Mouse (Mus musculus): ENCODE measurements around the gene B3gat2. TPM values are rescaled to one million over a fixed set of nuclear protein-coding genes. Genes with fewer than 3 reads are reported as not detected.

Gene B3gat2
- polyA plus RNA-seq (2014; fragmentation: Nextera tagmentation; extraction: Ambion mirVana) = 0.81 and 1.0 TPM in 2 replicates

DNA sequence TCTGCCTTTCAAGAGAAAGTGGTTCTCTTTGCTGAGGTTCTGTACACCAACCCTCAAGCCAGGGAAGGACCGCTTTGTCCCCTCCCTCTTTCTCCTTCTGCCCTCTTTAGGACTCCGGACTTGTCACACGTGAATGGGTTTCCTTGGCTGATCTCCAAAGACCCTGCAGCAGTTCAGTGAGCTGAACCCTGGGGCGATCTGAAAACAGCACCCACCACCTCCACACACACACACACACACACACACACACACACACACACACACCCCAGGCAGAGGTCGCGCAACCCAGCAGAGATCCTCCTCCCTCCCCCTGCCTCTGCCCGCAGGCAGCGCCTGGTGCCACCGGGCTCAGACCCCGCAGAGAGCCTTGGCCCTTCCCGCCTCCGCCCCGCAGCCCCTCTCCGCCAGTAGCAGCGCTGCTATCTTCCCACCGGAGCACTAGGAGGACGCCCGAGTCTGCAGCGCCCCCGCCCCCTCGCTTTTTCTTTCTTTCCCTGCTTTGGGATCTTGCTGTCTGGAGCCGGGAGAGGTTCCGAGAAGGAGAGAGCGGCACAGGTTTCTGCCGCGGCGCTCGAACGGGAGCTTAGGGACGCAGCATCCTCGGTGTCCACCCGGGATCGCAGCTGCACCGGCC, at the start of gene B3gat2:
B3gat2 (plus strand) TSS at position 252 of the 634 bp plus-strand sequence.
- no peaks in the 10 kb centered on the region for H3K36me3 ChIP-seq (replicated peaks; ENCODE audit: control insufficient read depth, insufficient read depth, low read depth, low read length)
- no peak within 1 kb of the TSS for H3K27ac ChIP-seq (replicated peaks; ENCODE audit: low read depth, low read length)
- no peaks in the 10 kb centered on the region for H3K4me1 ChIP-seq (ENCODE audit: control insufficient read depth, insufficient read depth, low read length)
- under 1% methylated on average over 33 of the region's 34 CpGs for WGBS
- H3K27me3 ChIP-seq (ENCODE audit: control insufficient read depth, insufficient read depth, low read length) = peaks cover 34% of the 10 kb centered on the region
- ATAC-seq (replicated peaks; ENCODE audit: insufficient number of reproducible peaks, low FRiP score, low TSS enrichment, low read depth) = peak; percentile 54
- H3K4me2 ChIP-seq (ENCODE audit: low read depth, low read length) = peak within 1 kb of the TSS; percentile 95
- H3K9ac ChIP-seq (replicated peaks; ENCODE audit: low read length) = peak within 1 kb of the TSS; percentile 46
- peak within 1 kb of the TSS; percentile 53 for H3K4me3 ChIP-seq (ENCODE audit: low read depth, low read length)
- DNase-seq (ENCODE audit: low spot score) = peak; percentile 69
- H3K9me3 ChIP-seq (replicated peaks; ENCODE audit: control insufficient read depth, low read length) = no peaks in the 10 kb centered on the region

DNA sequence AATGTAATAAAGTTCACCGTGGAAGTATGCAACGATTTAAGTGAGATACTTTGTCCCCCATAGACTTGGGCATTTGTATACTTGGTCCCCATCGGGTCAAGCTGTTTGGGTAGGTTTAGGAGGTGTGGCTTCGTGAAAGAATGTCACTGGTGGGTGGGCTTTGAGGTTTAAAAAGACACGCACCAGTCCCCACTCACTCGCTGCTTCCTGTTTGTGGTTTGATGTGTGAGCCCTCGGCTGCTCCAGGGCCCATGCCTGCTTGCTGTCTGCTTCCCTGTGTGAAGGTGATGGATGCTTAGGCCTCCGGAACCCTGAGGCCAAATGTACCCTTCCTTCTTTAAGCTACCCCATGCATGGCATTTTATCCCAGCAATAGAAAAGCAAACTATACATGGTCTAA, 41.2 kb upstream of the B3gat2 start:
- 88% methylated on average over 8 of the region's 8 CpGs for WGBS
- no peak for ATAC-seq (replicated peaks; ENCODE audit: insufficient number of reproducible peaks, low FRiP score, low TSS enrichment, low read depth)
- no peak for DNase-seq (ENCODE audit: low spot score)
- Histone ChIP-seq H3K4me1 (ENCODE audit: control insufficient read depth, insufficient read depth, low read length) (no peaks in the 10 kb centered on the region), H3K9ac (replicated peaks; ENCODE audit: low read length) (no peak overlapping the region), H3K36me3 (replicated peaks; ENCODE audit: control insufficient read depth, insufficient read depth, low read depth, low read length) (no peaks in the 10 kb centered on the region), H3K4me3 (ENCODE audit: low read depth, low read length) (no peak overlapping the region), H3K27me3 (ENCODE audit: control insufficient read depth, insufficient read depth, low read length) (no peaks in the 10 kb centered on the region), H3K4me2 (ENCODE audit: low read depth, low read length) (no peak overlapping the region), H3K27ac (replicated peaks; ENCODE audit: low read depth, low read length) (no peak overlapping the region), H3K9me3 (replicated peaks; ENCODE audit: control insufficient read depth, low read length) (no peaks in the 10 kb centered on the region)

DNA sequence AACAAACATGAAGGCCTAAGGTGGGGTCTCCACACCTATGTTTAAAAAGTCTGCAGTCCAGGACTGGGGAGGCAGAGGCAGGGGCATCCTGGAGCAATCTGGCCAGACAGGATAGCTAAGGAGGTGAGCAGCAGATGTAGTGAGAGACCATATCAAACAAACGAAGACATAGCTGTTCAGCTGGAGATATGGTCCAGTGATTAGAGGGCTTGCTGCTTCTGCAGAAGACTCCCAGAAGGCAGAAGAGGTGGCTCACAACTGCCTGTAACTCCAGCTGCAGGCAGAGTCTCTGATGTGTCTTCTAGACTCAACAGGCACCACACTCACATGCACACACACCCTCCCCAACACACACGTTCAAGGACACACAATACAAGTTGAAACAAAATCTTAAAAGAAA, 40.5 kb upstream of the B3gat2 start:
- Histone ChIP-seq H3K9me3 (replicated peaks; ENCODE audit: control insufficient read depth, low read length) (no peaks in the 10 kb centered on the region), H3K4me2 (ENCODE audit: low read depth, low read length) (no peak overlapping the region), H3K4me1 (ENCODE audit: control insufficient read depth, insufficient read depth, low read length) (no peaks in the 10 kb centered on the region), H3K4me3 (ENCODE audit: low read depth, low read length) (no peak overlapping the region), H3K27me3 (ENCODE audit: control insufficient read depth, insufficient read depth, low read length) (no peaks in the 10 kb centered on the region), H3K27ac (replicated peaks; ENCODE audit: low read depth, low read length) (no peak overlapping the region), H3K9ac (replicated peaks; ENCODE audit: low read length) (no peak overlapping the region), H3K36me3 (replicated peaks; ENCODE audit: control insufficient read depth, insufficient read depth, low read depth, low read length) (no peaks in the 10 kb centered on the region)
- DNase-seq (ENCODE audit: low spot score) (no peak), ATAC-seq (replicated peaks; ENCODE audit: insufficient number of reproducible peaks, low FRiP score, low TSS enrichment, low read depth) (no peak)
- WGBS = 69% methylated on average over 2 of the region's 2 CpGs

DNA sequence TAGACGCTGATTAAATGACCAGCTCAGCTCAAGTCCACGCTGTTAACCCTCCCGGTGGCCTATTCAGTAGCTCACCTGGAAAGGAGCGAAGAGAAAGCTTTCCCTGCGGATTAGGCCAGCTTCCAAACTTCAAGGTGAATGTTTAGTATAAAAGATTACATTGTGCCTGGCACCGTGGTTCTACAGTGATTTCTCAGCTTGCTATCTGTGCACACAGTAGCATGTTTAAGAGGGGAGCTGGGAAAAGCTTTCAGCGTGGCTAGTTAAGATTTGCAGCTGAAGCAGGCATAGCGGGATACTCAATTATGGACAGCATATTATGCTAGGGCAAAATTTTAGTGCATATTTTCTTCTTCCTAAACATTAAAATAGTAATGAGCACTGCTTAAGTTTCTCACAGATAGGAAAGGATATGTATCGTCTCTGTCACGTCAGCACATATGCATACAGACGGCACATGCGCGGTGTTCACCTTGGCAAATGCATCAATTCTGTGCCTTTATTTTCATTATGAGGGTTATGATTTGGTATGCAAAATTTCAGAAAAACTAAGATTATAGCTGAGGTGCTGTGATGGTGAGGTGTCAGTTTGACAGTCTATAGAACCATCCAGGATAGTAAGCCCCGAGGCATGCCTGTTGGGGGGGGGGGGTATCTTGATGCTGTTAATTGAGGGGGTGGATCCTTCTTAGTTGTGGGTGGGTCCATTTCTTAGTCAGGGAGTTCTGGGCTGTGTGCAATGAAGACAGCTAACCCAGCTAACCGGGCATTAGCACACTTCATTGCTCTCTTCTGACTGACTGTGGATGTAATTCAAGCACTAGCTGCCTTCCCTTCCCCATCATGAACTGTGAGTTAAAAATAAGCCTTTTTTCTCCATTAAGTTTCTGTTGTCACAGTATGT, 38.8 kb upstream of the B3gat2 start:
- ATAC-seq (replicated peaks; ENCODE audit: insufficient number of reproducible peaks, low FRiP score, low TSS enrichment, low read depth) (no peak), DNase-seq (ENCODE audit: low spot score) (no peak)
- Histone ChIP-seq H3K27ac (replicated peaks; ENCODE audit: low read depth, low read length) (no peak overlapping the region), H3K4me1 (ENCODE audit: control insufficient read depth, insufficient read depth, low read length) (no peaks in the 10 kb centered on the region), H3K36me3 (replicated peaks; ENCODE audit: control insufficient read depth, insufficient read depth, low read depth, low read length) (no peaks in the 10 kb centered on the region), H3K4me3 (ENCODE audit: low read depth, low read length) (no peak overlapping the region), H3K27me3 (ENCODE audit: control insufficient read depth, insufficient read depth, low read length) (no peaks in the 10 kb centered on the region), H3K4me2 (ENCODE audit: low read depth, low read length) (no peak overlapping the region), H3K9ac (replicated peaks; ENCODE audit: low read length) (no peak overlapping the region), H3K9me3 (replicated peaks; ENCODE audit: control insufficient read depth, low read length) (no peaks in the 10 kb centered on the region)
- WGBS = 75% methylated on average over 15 of the region's 15 CpGs

DNA sequence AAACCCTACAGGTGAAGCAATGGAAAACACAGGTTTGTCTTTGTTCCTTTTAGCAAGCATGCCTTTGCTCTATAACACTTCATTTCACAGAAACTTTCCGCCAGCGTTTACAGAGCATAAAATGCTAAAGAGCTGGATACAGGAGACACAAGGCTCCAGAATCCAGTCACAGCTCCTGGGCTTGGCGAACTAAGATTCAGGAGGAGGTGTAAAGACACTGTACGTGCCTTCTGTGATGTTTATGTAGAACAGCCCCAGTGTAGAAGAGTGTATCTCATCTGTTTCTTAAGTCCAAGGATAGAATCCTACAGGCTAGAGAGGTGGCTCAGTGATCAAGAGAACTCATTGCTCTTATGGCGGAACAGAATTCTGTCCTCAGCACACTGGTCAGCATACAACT, 30.2 kb upstream of the B3gat2 start:
- Histone ChIP-seq H3K9me3 (replicated peaks; ENCODE audit: control insufficient read depth, low read length) (no peaks in the 10 kb centered on the region), H3K27me3 (ENCODE audit: control insufficient read depth, insufficient read depth, low read length) (no peaks in the 10 kb centered on the region), H3K4me1 (ENCODE audit: control insufficient read depth, insufficient read depth, low read length) (no peaks in the 10 kb centered on the region), H3K36me3 (replicated peaks; ENCODE audit: control insufficient read depth, insufficient read depth, low read depth, low read length) (no peaks in the 10 kb centered on the region), H3K4me3 (ENCODE audit: low read depth, low read length) (no peak overlapping the region), H3K9ac (replicated peaks; ENCODE audit: low read length) (no peak overlapping the region), H3K4me2 (ENCODE audit: low read depth, low read length) (no peak overlapping the region), H3K27ac (replicated peaks; ENCODE audit: low read depth, low read length) (no peak overlapping the region)
- no peak for ATAC-seq (replicated peaks; ENCODE audit: insufficient number of reproducible peaks, low FRiP score, low TSS enrichment, low read depth)
- 96% methylated on average over 5 of the region's 5 CpGs for WGBS
- no peak for DNase-seq (ENCODE audit: low spot score)

DNA sequence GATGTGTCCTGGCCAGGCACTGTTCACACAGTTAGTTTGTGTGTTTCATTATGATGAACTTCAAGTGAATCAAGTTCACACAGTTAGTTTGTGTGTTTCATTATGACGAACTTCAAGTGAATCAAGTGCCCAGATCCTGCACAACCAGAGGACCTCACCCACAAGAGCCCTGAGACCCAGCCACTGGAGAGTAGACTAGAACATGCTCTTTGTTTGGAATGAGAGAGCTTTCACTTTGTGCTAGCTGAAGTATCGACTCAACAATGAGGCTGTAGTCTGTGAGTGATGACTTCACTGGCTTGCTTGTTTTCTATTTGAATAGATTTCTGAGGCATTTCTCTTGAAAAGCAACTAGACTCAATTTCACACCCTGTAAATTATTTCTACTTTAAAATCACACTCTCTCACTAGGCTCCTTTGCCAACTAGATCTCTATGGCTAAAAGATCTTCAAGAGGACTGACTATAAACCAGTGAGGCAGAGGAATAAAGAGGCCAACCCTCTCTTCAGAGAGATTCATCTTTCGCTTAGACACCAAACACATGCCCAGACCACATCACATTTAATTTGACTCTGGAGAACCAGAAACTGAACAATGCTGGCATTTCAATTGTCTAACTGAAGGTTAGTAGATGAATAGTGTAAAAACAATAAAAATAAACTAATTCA, 10.6 kb upstream of the B3gat2 start:
- ATAC-seq (replicated peaks; ENCODE audit: insufficient number of reproducible peaks, low FRiP score, low TSS enrichment, low read depth) (no peak), DNase-seq (ENCODE audit: low spot score) (no peak)
- no peak overlapping the region for H3K4me3 ChIP-seq (ENCODE audit: low read depth, low read length)
- no peaks in the 10 kb centered on the region for H3K36me3 ChIP-seq (replicated peaks; ENCODE audit: control insufficient read depth, insufficient read depth, low read depth, low read length)
- H3K4me1 ChIP-seq (ENCODE audit: control insufficient read depth, insufficient read depth, low read length) = no peaks in the 10 kb centered on the region
- no peak overlapping the region for H3K27ac ChIP-seq (replicated peaks; ENCODE audit: low read depth, low read length)
- H3K4me2 ChIP-seq (ENCODE audit: low read depth, low read length) = no peak overlapping the region
- no peaks in the 10 kb centered on the region for H3K9me3 ChIP-seq (replicated peaks; ENCODE audit: control insufficient read depth, low read length)
- no peak overlapping the region for H3K9ac ChIP-seq (replicated peaks; ENCODE audit: low read length)
- WGBS = 73% methylated on average over 3 of the region's 3 CpGs
- H3K27me3 ChIP-seq (ENCODE audit: control insufficient read depth, insufficient read depth, low read length) = no peaks in the 10 kb centered on the region

DNA sequence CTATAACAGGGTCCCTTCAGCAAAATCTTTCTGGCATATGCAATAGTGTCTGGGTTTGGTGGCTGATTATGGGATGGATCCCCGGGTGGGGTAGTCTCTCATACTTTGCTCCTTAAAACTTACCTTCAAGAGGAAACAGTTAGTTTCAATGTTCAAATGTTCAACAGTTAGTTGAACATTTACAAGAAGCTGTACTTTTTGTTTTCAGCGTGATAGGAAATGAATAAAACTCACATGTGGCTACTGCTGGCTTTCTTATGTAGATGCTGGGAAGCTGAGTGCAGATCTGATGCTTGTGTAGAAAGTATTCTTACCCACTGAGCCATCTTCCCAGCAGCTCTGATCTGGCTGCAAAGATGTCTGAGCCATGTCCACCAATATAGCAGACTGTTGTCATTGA, 8.5 kb upstream of the B3gat2 start:
- no peak overlapping the region for H3K27ac ChIP-seq (replicated peaks; ENCODE audit: low read depth, low read length)
- no peak overlapping the region for H3K9ac ChIP-seq (replicated peaks; ENCODE audit: low read length)
- H3K4me3 ChIP-seq (ENCODE audit: low read depth, low read length) = no peak overlapping the region
- H3K4me1 ChIP-seq (ENCODE audit: control insufficient read depth, insufficient read depth, low read length) = no peaks in the 10 kb centered on the region
- DNase-seq (ENCODE audit: low spot score) (no peak), ATAC-seq (replicated peaks; ENCODE audit: insufficient number of reproducible peaks, low FRiP score, low TSS enrichment, low read depth) (no peak)
- no peaks in the 10 kb centered on the region for H3K36me3 ChIP-seq (replicated peaks; ENCODE audit: control insufficient read depth, insufficient read depth, low read depth, low read length)
- H3K27me3 ChIP-seq (ENCODE audit: control insufficient read depth, insufficient read depth, low read length) = no peaks in the 10 kb centered on the region
- H3K9me3 ChIP-seq (replicated peaks; ENCODE audit: control insufficient read depth, low read length) = no peaks in the 10 kb centered on the region
- no peak overlapping the region for H3K4me2 ChIP-seq (ENCODE audit: low read depth, low read length)
- 78% methylated on average over 2 of the region's 2 CpGs for WGBS

DNA sequence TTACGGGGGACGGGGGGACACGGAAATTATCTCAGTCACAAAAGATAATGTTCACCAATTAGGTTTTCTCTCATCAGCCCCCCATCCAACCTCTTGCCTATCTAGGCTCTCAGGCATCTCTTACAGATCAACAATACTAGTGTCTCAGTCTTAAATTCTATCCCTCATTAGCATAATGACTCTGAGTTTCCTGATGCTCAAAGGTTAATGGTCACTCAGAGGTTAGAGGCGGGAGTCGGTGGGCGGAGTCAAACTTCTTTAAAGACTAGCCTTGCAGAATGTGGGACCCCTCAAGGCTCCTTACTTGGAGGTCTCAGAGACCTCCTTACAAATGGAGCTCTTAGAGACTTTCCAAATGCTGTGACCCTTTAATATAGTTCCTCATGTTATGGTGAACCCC, 8.0 kb upstream of the B3gat2 start:
- H3K9me3 ChIP-seq (replicated peaks; ENCODE audit: control insufficient read depth, low read length) = no peaks in the 10 kb centered on the region
- 92% methylated on average over 6 of the region's 6 CpGs for WGBS
- DNase-seq (ENCODE audit: low spot score) (no peak), ATAC-seq (replicated peaks; ENCODE audit: insufficient number of reproducible peaks, low FRiP score, low TSS enrichment, low read depth) (no peak)
- H3K9ac ChIP-seq (replicated peaks; ENCODE audit: low read length) = no peak overlapping the region
- H3K27me3 ChIP-seq (ENCODE audit: control insufficient read depth, insufficient read depth, low read length) = no peaks in the 10 kb centered on the region
- no peaks in the 10 kb centered on the region for H3K36me3 ChIP-seq (replicated peaks; ENCODE audit: control insufficient read depth, insufficient read depth, low read depth, low read length)
- no peak overlapping the region for H3K4me2 ChIP-seq (ENCODE audit: low read depth, low read length)
- H3K27ac ChIP-seq (replicated peaks; ENCODE audit: low read depth, low read length) = no peak overlapping the region
- no peak overlapping the region for H3K4me3 ChIP-seq (ENCODE audit: low read depth, low read length)
- no peaks in the 10 kb centered on the region for H3K4me1 ChIP-seq (ENCODE audit: control insufficient read depth, insufficient read depth, low read length)
